Mouse (Mus musculus) natural killer cell, adult 2 months (primary cell): ENCODE results near the gene Hdc.
A peak's percentile ranks its signal among the peaks of the same experiment; 100 is the strongest.

Experiments
- DNase-seq, 2 experiments: peaks; one replicate each; pipeline ENCODE4 v3.0.0; 2022; ENCODE audit warnings: low spot score in 2 of 2

The Hdc gene

DNA sequence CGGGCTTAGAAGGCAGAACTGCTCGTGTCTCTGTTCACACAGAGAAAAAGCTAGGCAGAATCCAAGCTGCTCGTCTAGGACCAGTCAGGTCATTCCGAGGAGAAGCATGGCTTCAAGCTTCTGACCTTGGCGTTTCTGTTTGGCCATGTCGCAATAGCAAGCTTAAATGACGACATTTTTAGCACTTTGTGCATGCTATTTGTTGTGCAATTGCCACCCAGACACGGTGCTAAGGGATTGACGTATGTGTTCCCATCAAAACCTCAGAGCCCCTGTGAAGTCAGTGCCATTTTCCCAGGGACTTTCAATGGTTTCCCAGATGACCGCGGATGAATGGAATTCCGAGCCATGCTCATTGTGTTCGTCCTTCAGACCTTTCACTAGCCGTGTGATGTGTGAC, 18.6 kb downstream of the Hdc start:
- no peak for DNase-seq

DNA sequence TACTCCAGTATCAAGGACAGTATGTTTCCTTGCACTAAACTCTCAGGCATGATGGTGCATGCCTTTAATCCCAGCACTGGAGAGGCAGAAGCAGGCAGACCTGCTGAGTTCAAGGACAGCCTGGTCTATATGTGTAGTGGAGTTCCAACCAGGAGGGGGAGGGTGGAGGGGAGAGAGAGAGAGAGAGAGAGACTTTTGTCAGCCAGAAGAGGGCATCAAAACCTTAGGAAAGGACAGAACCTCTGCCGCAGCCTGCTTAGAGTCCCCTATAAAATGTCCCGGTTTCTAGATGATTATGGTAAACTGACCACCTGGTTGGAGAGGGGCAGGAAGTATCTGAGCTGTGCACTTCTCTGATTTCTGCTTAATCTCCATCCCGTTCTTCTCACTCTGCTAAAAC, 20.1 kb downstream of the Hdc start:
- peak; percentile 17 to 18 for DNase-seq

DNA sequence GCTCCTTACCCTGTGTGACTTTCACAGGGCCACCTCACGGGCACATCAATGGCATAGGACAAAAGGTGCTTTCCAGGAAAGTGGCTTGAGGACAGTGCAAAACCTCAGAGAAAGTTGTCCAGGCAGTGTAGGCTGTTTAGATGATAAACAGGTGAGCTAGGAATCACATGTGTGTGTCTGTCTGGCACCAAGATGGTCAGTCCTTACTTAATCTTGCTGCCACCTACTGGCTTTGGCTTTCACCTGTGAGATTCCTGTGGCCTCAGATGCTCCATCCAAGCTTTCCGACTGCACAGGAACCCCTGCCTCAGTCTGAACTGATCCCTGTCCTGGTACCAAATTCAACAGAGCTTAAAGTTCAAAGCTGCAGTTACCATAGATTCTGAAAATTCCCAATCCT, 20.7 kb downstream of the Hdc start:
- peak; percentile 19 to 49 for DNase-seq

DNA sequence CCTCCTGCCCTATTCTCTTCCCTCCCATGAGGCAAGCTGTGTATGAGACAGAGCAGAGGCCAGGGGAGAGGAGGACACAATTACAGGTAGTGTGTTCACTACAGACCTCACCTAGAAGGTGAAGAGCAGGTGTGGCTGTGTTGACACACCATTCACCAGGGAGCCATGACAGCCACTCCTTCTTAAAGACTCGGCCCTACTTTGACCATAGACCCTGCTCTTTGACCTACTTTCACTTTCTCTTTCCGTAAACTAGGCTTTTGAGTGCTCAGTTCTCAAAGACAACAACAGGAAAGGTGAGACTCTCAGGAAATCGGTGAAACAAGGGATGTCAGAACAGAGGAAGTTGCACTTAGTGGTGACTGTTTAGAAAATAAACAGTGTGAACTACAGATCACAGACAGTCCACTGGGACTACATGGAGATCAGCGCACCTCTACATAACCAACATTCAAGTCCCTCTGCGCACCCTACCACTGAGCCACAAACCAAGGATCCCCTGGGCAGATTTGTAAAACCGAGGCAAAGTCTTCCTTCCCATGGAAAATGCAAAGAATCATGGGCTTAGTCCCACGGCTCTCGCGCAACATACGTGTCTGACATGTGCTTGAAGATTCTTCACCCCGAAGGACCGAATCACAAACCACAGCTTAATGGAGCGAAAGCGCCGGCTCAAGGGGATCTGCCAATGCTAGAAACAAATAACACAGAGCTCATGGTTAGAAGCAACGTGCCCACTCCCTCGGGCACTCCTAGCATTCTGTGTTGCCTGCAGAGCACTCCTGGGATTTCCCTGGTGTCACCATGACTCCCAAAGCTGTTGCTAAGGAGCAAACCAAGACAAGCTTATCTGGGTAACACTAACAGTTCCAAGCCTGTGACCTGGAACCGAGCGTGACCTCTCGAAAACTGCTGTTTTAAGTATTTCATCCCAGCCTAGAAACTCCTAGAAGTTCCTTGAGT, 21.5 kb downstream of the Hdc start:
- peak; percentile 40 to 54 for DNase-seq

DNA sequence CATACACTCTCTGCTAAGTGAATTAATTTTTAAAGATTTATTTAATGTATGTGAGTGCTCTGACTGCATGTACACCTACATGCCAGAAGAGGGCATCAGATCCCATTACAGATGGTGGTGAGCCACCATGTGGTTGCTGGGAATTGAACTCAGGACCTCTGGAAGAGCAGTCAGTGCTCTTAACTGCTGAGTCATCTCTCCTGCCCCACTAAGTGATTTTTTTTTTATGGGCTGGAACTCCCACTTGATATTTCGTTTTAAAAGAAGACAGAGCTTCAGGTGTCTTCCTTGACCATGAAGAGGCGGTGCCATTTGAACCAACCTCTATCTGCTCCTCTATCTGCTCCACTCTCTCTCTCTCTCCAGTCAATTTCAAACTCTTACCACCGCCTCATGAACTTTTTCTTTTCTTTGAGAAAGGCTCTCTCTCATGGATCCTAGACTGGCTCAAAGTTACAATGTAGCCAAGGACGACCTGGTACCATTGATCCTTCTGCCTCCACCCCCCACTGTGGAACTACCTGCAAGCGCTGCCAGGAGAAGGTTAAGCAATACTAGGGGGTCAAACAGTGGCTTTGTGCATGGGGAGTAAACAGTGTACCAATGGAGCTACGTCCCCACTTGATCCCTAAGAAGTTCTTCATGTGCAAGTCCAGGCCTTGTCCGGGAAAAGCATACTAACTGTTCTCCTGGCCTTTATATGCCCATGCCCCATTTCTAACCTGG, 22.6 kb downstream of the Hdc start:
- no peak for DNase-seq

DNA sequence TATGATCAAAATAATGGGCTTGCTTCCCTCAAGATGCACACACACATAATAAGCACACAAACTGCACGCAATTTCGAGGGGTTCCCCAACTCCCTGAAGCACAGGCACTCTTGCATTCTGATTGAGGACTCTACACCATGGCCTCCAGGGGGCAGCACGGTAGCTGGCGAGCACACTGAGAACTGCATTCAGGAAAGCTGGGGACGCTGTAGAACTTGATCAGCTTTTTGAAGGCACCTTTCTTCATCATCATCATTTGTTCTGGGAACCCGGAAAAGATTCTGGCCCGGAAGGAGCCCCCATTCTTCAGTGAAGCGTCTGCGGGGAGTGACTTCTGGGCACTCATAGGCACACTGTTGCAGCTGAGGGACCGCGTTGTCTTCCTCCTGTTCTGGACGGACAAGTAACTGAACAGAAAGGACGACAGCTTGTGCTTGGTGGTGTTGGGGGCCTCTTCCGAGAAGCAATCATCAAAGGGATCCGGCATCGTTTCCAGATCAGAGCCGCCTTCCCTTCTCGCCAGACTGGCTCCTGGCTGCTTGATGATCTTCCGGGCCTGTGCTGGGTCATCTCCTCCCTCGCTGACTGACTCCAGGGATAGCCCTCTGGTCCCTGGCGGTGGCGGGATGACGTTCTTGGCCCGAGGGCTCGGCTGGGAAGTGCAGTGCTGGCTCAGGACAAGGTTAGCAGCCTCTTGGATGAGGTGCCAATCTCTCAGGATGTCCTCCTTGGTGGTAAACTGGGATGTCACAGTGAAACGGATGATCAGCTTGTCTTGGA, 25.1 kb downstream of the Hdc start:
- peak; percentile 61 to 75 for DNase-seq

DNA sequence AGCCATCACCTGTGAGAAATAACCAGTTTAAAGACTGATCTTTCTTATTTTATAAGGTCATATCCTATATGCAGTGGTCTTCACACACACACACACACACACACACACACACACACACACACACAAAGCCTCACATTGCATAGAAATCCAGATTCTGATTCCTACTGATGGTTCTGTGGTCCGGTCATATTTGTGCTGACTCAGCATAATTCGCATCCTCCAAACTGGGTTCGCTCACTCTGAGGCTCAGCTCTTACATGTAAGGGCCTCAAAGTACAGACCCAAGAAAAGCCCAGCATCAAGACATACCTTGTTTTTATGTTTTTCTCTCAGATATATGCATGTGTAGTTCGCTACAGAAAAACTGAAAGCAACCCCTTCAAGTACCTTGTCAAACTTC, 27.8 kb downstream of the Hdc start:
- no peak for DNase-seq

DNA sequence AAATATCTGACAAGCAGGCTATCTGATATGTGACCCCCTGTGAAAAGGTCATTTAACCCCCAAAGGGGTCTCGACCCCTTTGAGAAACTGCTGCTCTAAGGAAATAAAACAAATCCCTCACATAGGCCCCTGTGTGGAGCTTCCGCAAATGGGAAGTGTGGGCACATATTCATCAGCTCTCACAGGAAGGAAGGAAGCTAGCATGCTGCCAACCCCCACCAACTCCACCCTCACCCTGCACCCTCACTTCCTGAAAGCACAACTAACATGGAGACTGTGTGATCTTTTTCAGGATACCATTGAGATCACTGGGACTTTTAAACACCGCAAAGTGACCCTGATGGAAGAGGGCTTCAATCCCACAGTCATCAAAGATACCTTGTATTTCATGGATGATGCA, 31.6 kb downstream of the Hdc start:
- no peak for DNase-seq

DNA sequence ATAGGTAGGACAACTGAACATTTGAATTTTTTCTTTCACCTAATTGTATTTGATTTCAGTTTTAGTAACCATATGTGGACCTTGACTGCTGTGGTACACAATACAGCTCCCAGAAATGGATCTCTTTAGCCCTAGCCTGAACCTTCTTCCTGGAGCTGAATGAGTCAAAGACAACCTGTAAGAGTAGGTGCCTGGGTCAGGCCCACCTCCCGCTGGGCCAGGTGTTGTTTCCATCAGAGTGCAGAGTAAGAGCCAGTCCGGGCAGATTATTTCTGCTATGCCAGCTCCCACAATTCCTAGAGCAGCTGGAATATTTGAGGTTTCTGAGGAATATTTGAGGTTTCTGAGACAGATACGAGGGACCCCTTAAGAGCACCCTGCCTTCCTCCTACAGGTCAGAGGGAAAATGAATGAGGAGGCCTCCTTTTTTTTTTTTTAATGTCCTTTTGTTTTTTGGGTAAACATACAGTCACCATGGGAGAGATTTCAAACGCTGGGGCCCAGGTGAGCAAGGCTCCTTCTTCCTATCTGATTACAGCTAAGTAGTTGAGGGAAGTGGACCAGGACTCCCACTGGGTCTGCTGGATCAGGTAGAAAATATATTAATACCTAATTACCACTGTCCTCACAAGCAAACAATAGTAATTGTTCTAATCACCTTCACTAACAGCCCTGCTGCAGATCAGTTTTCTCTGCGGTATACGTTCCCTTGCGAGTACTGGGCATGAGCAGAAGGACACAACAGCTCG, 34.3 kb downstream of the Hdc start:
- no peak for DNase-seq

DNA sequence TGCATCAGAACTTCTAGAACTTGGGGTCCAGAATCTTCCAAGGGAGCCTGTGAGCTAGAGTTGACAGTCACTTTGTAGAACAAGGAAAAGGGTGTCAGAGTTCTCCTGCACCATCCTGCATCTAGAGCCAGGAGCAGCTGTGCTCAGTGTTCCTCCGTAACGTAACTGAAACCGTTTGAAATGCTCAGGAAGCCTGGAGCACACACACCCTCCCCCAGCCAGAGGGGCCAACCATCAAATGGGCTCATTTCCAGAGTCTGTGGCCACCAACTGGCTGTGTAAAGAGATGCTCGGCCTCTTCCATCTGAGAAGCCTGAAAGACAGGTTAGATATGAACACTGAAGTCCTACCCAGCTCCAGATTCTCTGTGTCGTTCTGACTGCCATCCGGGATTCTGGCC, 35.1 kb downstream of the Hdc start:
- DNase-seq = no peak

DNA sequence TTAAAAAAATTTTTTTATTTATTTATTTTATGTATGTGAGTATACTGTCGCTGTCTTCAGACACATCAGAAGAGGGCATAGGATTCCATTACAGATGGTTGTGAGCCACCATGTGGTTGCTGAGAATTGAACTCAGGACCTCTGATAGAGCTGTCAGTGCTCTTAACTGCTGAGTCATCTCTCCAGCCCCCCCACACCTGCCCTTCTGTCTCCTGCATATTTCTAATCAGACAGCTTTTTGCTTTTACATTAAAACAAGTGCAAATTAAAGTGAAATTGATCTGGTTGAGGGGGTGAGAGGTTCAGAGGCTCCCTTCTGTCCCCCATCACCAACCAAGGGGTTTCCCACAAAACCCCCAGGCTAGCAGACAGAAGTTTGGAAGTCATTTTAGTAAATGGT, 39.8 kb downstream of the Hdc start:
- DNase-seq = no peak

DNA sequence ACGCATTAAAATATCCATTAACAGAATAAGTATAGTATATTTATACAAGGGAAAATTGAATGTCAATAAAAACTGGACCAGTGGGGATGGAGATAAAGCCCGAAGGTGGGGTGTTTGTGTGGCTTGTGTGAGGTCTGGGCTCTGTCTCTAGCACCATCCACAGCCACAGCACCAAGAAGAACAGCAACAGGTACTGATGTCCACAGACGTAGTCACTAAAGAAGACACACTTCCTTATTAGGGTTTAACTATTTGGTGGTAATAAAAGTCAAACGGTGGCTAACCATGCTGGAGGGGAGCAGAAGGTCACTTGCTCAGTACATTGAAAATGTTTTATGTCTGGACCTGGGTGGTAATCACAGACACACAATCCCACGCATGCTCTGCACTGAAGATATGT, 41.7 kb downstream of the Hdc start:
- no peak for DNase-seq

DNA sequence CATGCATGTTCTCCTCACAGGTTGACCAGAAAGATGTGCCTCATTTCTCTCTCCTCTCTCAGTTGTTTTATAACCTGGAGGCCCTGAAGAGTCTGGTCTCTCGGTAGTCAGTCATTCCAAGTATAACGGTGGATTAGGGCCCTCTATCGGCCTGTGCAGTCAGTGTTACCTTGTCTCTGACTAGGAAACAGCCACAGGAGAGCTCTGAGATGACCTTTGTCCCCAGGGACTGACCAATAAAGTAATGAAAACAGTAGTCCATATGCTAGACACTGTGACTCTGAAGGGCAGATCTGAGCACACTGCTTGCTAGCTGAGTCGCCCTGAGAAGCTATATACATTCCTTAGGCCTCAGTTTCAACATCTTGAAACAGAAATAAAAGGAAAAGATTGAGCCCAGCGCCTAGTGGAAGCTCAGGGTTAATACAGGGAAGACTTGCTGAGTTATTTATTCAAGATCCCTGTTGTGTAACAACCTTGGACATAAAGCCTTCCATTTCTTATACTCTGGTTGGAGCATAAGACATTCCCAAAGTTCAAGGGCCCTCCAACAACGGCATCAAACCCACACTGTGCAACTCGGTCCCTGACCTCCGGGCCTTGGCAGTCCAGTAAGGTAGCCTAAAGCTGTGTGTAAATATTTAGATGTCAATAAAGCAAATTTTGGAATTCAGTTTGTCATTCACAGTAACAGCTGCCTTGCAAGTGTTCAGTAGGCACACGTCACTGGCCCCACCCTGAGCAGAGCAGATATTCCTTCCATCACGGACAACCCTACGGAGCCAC, 43.5 kb downstream of the Hdc start:
- no peak for DNase-seq

DNA sequence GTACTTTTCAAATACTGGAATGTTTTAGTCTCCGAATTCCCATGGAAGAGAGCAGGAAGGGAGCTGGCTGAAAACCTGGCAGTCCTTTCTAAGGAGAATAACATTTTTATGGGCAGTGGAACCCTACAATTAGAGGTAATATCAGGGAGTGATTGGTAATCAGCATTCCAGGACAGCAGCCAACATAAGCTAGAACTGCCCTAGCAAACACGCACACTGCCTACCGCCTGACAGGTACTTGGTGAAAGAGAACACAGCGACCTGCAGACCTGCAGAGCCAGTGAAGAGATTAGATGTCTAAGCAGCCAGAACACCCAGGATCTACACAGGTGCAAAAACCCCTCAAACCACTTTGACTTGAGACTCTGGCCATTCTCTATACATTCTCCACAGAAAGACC, 46.4 kb downstream of the Hdc start:
- DNase-seq = no peak

DNA sequence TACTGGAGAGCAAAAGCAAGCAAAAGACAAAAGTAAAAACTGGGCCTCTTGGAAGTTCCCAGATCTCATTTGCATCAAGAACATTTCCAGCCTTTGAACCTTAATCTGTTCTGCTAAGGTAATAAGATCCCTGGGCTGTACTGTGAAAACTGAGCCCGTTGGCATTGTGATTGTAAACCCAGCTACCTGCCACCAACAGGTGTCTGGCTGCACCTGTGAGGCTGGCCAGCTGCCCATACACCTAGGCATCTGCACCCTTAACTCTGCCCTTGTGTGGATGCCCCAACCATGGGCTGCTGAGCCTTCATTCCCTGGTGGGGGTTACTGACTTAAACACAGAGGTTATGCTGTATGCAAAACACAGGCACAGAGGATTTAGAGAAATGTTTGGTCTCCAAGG, 46.9 kb downstream of the Hdc start:
- no peak for DNase-seq

DNA sequence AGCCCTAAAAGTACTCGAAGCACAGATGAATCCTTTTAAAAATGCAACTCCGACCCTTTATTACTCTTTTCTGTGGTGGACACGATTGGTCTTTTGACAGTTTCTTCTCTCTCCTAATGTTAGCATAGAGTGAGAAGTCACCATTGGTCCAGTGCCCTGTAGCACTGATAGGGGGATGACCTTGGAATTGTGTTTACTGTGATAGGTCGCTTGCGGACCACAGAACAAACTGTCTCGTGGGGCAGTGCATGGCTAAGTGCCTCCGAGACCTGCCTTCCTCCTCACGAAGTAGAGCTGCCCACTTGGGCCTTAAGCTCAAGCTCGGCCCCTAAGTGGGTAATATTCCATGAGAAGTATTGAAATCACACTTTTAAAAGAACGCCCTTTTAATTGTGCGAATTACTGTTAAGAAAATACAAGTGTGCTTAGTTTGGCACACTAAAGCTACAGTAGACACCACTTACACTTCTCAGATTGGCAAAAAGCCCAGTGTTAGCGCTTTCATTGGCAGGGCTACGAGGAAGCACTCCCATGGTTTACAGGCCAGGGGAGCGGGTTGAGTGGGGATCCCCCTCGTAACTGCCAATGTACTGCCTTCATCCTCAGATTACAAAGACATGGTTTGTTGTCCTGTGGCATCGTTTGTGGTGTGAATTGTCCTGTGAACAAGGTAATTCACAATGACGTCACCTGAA, 55.5 kb downstream of the Hdc start:
- no peak for DNase-seq

DNA sequence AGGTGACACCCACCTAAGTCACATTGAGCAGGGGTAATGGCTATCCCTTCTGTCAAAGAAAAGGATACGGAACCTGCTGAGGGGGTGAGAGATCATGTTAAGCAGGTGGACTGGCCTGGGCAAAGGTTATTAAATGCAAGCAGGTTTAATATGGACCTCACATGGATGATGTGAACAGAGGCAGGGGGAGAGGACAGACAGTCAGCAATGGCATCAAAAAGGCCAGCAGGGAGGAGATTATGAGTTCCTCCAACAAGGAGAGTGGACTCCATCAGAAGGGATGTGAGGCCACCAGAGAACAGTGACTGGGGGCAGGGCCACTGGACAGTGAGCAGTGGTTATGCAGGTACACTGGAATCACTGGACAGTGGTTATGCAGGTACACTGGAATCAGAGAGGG, 59.0 kb downstream of the Hdc start:
- DNase-seq = no peak

DNA sequence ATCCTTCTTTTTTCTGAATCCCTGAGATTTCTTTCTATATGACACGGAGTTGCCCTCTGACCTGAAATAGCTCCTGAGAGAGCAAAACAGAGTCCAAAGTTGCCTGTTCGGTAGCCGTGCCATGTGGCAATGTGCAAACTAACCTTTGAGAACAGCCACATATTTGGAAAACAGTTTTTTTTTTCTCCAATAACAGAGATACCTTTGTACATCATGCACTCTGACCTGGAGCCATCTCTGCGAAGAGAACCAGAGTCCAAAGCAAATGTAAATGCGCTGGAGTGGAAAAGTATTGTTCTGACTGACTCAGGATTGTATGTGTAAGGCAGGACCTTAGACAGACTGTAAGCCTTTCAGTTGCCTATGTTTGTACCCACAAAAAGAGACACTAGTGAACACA, 63.6 kb downstream of the Hdc start:
- no peak for DNase-seq

DNA sequence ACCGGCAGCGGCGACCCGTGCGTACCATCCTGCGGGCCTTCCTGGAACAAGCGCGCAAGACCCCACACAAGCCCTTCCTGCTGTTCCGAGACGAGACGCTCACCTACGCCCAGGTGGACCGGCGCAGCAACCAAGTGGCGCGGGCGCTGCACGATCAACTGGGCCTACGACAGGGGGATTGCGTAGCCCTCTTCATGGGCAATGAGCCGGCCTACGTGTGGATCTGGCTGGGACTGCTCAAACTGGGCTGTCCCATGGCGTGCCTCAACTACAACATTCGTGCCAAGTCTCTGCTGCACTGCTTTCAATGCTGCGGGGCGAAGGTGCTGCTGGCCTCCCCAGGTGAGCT, 65.8 kb downstream of the Hdc start:
- no peak for DNase-seq
